Mouse (Mus musculus) liver, embryonic 13.5 days (tissue): ENCODE results near the gene Uqcr11. TPM values are rescaled to one million over a fixed set of nuclear protein-coding genes. Genes with fewer than 3 reads are reported as not detected.

ENCODE experiments used
- microRNA-seq: library from miRNA; unstranded; fragments of <30 nt; microRNA quantifications from one replicate; pipeline ENCODE4, GENCODE M21; 2016
- polyA plus RNA-seq: library from polyadenylated mRNA; unstranded; fragments of >200 nt; fragmentation: Nextera tagmentation; extraction: Ambion mirVana; gene quantifications from 2 replicates; pipeline ENCODE4 v1.2.1, GENCODE M21; 2015

Uqcr11 gene
- polyA plus RNA-seq, 1 experiment from 2014 or later = 603 TPM

Small RNAs within 50 kb of the gene (microRNA-seq; reads per million reads assigned to microRNA genes)
- gene Gm22721 = not detected

Other genes with a start within 250 kb of the Uqcr11 start
- 19.5 and 21.9 TPM in 2 replicates for gene Cirbp, start 240.8 kb downstream of the Uqcr11 start, polyA plus RNA-seq
- gene 1600002K03Rik, start 233.9 kb downstream of the Uqcr11 start, polyA plus RNA-seq = 14.8 and 15.1 TPM in 2 replicates
- gene Efna2, start 227.3 kb downstream of the Uqcr11 start, polyA plus RNA-seq = 0.98 and 1.1 TPM in 2 replicates
- gene Mum1, start 180.4 kb downstream of the Uqcr11 start, polyA plus RNA-seq = 26.1 and 26.5 TPM in 2 replicates
- 241 and 294 TPM in 2 replicates for gene Ndufs7, start 157.7 kb downstream of the Uqcr11 start, polyA plus RNA-seq
- gene Gamt, start 145.8 kb downstream of the Uqcr11 start, polyA plus RNA-seq = 53.5 and 57.2 TPM in 2 replicates
- 33.5 and 34.7 TPM in 2 replicates for gene Dazap1, start 145.3 kb downstream of the Uqcr11 start, polyA plus RNA-seq
- 792 and 836 TPM in 2 replicates for gene Rps15, start 114.4 kb downstream of the Uqcr11 start, polyA plus RNA-seq
- 0.13 and 0.24 TPM in 2 replicates for gene Apc2, start 110.9 kb downstream of the Uqcr11 start, polyA plus RNA-seq
- gene 2310011J03Rik, start 86.3 kb downstream of the Uqcr11 start, polyA plus RNA-seq = 42.3 and 43.7 TPM in 2 replicates
- 5.3 TPM in 2 replicates for gene Pcsk4, start 77.3 kb downstream of the Uqcr11 start, polyA plus RNA-seq
- gene Reep6, start 76.9 kb downstream of the Uqcr11 start, polyA plus RNA-seq = 50.9 and 65.0 TPM in 2 replicates
- gene Adamtsl5, start 58.4 kb downstream of the Uqcr11 start, polyA plus RNA-seq = 1.8 and 2.5 TPM in 2 replicates
- 0.12 TPM in 1 of 2 replicates, not detected in the other for gene Plk5, start 50.4 kb downstream of the Uqcr11 start, polyA plus RNA-seq
- 1.0 and 1.1 TPM in 2 replicates for gene Mex3d, start 19.2 kb downstream of the Uqcr11 start, polyA plus RNA-seq
- gene Mbd3, start 7.3 kb downstream of the Uqcr11 start, polyA plus RNA-seq = 81.2 and 87.4 TPM in 2 replicates
- gene Tcf3, start 26.8 kb upstream of the Uqcr11 start, polyA plus RNA-seq = 55.2 and 56.2 TPM in 2 replicates
- 0.02 TPM in 1 of 2 replicates, not detected in the other for gene Onecut3, start 88.0 kb upstream of the Uqcr11 start, polyA plus RNA-seq
- gene Atp8b3, start 132.3 kb upstream of the Uqcr11 start, polyA plus RNA-seq = 0.02 and 0.03 TPM in 2 replicates
- 13.4 and 13.8 TPM in 2 replicates for gene Rexo1, start 154.7 kb upstream of the Uqcr11 start, polyA plus RNA-seq
- gene Klf16, start 170.5 kb upstream of the Uqcr11 start, polyA plus RNA-seq = 13.4 and 14.1 TPM in 2 replicates
- 45.1 and 51.7 TPM in 2 replicates for gene Abhd17a, start 183.5 kb upstream of the Uqcr11 start, polyA plus RNA-seq
- gene Scamp4, start 196.0 kb upstream of the Uqcr11 start, polyA plus RNA-seq = 52.0 and 54.6 TPM in 2 replicates
- gene Adat3, start 196.1 kb upstream of the Uqcr11 start, polyA plus RNA-seq = 5.7 and 6.3 TPM in 2 replicates
- gene Gm49322, start 199.2 kb upstream of the Uqcr11 start, polyA plus RNA-seq = 1.4 and 1.5 TPM in 2 replicates
- 46.0 and 51.1 TPM in 2 replicates for gene Csnk1g2, start 216.0 kb upstream of the Uqcr11 start, polyA plus RNA-seq